Mouse (Mus musculus) Muller cell, postnatal 12 days (primary cell): ENCODE results near the gene Cdh4.

Experiments
- DNase-seq: peaks from one replicate; pipeline ENCODE4 v3.0.0-alpha.2; 2015; ENCODE audit errors: inconsistent ontology term

Gene Cdh4

GRCm38 (mm10) chr2:179467839-179468445, 25.7 kb downstream of the Cdh4 start:
- peak; percentile 29 for DNase-seq

GRCm38 (mm10) chr2:179476622-179477021, 34.4 kb downstream of the Cdh4 start:
- no peak for DNase-seq

- peak; percentile 96 for DNase-seq
Observed at GRCm38 (mm10) chr2:179480800-179481200, 38.6 kb downstream of the Cdh4 start.

GRCm38 (mm10) chr2:179481363-179481762, 39.1 kb downstream of the Cdh4 start:
- DNase-seq = no peak

GRCm38 (mm10) chr2:179488526-179489139, 46.4 kb downstream of the Cdh4 start:
- DNase-seq = no peak

- DNase-seq = peak; percentile 32
Observed at GRCm38 (mm10) chr2:179491891-179492290, 49.7 kb downstream of the Cdh4 start.

- DNase-seq = peak; percentile 30
Observed at GRCm38 (mm10) chr2:179494276-179494675, 52.0 kb downstream of the Cdh4 start.

- DNase-seq = no peak
Observed at GRCm38 (mm10) chr2:179510439-179510838, 68.2 kb downstream of the Cdh4 start.

GRCm38 (mm10) chr2:179516559-179516958, 74.3 kb downstream of the Cdh4 start:
- DNase-seq = no peak

- DNase-seq = no peak
Observed at GRCm38 (mm10) chr2:179518456-179519032, 76.3 kb downstream of the Cdh4 start.

GRCm38 (mm10) chr2:179519161-179519560, 76.9 kb downstream of the Cdh4 start:
- DNase-seq = peak; percentile 16

GRCm38 (mm10) chr2:179519931-179520330, 77.7 kb downstream of the Cdh4 start:
- no peak for DNase-seq

- DNase-seq = no peak
Observed at GRCm38 (mm10) chr2:179520941-179521340, 78.7 kb downstream of the Cdh4 start.

GRCm38 (mm10) chr2:179521444-179521843, 79.2 kb downstream of the Cdh4 start:
- peak; percentile 69 for DNase-seq

GRCm38 (mm10) chr2:179522141-179522540, 79.9 kb downstream of the Cdh4 start:
- DNase-seq = peak; percentile 14

GRCm38 (mm10) chr2:179526976-179527375, 84.7 kb downstream of the Cdh4 start:
- no peak for DNase-seq

GRCm38 (mm10) chr2:179530436-179531040, 88.3 kb downstream of the Cdh4 start:
- peak; percentile 58 for DNase-seq

GRCm38 (mm10) chr2:179533196-179533595, 91.0 kb downstream of the Cdh4 start:
- DNase-seq = no peak

- no peak for DNase-seq
Observed at GRCm38 (mm10) chr2:179533881-179534280, 91.7 kb downstream of the Cdh4 start.

GRCm38 (mm10) chr2:179535204-179535603, 93.0 kb downstream of the Cdh4 start:
- no peak for DNase-seq

GRCm38 (mm10) chr2:179536762-179537161, 94.5 kb downstream of the Cdh4 start:
- no peak for DNase-seq

GRCm38 (mm10) chr2:179537390-179537789, 95.2 kb downstream of the Cdh4 start:
- DNase-seq = peak; percentile 86
